Mouse (Mus musculus) forebrain, embryonic 11.5 days (tissue): ENCODE measurements around the gene 4930467E23Rik. TPM values are rescaled to one million over a fixed set of nuclear protein-coding genes. Genes with fewer than 3 reads are reported as not detected.
"Not testable (repeated sequence)": the region's sequence is repeated elsewhere in the genome, so short reads cannot be mapped to it uniquely, and the experiment has no call there.

ENCODE experiments used
- ATAC-seq: fragments of 200-750 bp; cut with Nextera tagmentation; replicated peaks from 2 replicates; pipeline ENCODE4 v1.8.0; 2017; ENCODE audit warnings: moderate TSS enrichment; ENCODE audit not compliant: low FRiP score
- DNase-seq: peaks from one replicate; pipeline ENCODE4 v3.0.0-alpha.2; 2017; ENCODE audit warnings: low spot score
- H3K27ac ChIP-seq: fragments of 300-500 bp; sonication (generic); 2 replicates; pipeline ENCODE4 v1.5.1; 2014; ENCODE audit warnings: low read depth, low read length
- H3K27me3 ChIP-seq: fragments of 300-500 bp; sonication (generic); 2 replicates; pipeline ENCODE4 v1.6.1; 2014; ENCODE audit warnings: mild to moderate bottlenecking, low read length, mixed read lengths; ENCODE audit not compliant: control insufficient read depth, insufficient read depth
- H3K36me3 ChIP-seq: fragments of 300-500 bp; sonication (generic); 2 replicates; pipeline ENCODE4 v1.6.1; 2014; ENCODE audit warnings: mild to moderate bottlenecking, low read length, moderate library complexity, mixed read lengths; ENCODE audit not compliant: control insufficient read depth, insufficient read depth
- H3K4me1 ChIP-seq: fragments of 300-500 bp; sonication (generic); replicated peaks from 2 replicates; pipeline ENCODE4 v1.6.1; 2014; ENCODE audit warnings: low read length, mixed read lengths; ENCODE audit not compliant: control insufficient read depth, insufficient read depth
- H3K4me2 ChIP-seq: fragments of 300-500 bp; sonication (generic); 2 replicates; pipeline ENCODE4 v1.6.1; 2014; ENCODE audit warnings: low read depth, mild to moderate bottlenecking, low read length, moderate library complexity, mixed read lengths; ENCODE audit not compliant: severe bottlenecking
- H3K4me3 ChIP-seq: fragments of 300-500 bp; sonication (generic); 2 replicates; pipeline ENCODE4 v1.5.1; 2014; ENCODE audit warnings: low read depth, low read length
- H3K9ac ChIP-seq: fragments of 300-500 bp; sonication (generic); 2 replicates; pipeline ENCODE4 v1.6.1; 2014; ENCODE audit warnings: low read length
- H3K9me3 ChIP-seq: fragments of 300-500 bp; sonication (generic); 2 replicates; pipeline ENCODE4 v1.6.1; 2016; ENCODE audit warnings: low read length, mixed read lengths; ENCODE audit not compliant: control insufficient read depth
- WGBS: fragments of 180-500 bp; shearing (Covaris S2); extraction: QIAGEN DNeasy Blood & Tissue Kit; methylation state at CpG from one replicate; pipeline ENCODE4 v1.1.7; 2014; 5-methylcytosine and 5-hydroxymethylcytosine counted together
- polyA plus RNA-seq: library from polyadenylated mRNA; unstranded; fragments of >200 nt; fragmentation: Nextera tagmentation; extraction: Ambion mirVana; gene quantifications from 2 replicates; pipeline ENCODE4 v1.2.1, GENCODE M21; 2014

The 4930467E23Rik gene
- polyA plus RNA-seq, 1 experiment from 2014 or later = not detected

GRCm38 (mm10) chr8:19715266-19715665 lies 14.1 kb upstream of the 4930467E23Rik start:
- WGBS = 84% methylated on average over 3 of the region's 3 CpGs
- H3K9me3 ChIP-seq = not testable (repeated sequence)

GRCm38 (mm10) chr8:19717851-19718250 lies 11.5 kb upstream of the 4930467E23Rik start:
- not testable (repeated sequence) for ATAC-seq, H3K9ac ChIP-seq, H3K4me2 ChIP-seq, H3K27me3 ChIP-seq, DNase-seq, H3K4me3 ChIP-seq, H3K27ac ChIP-seq, H3K9me3 ChIP-seq, H3K36me3 ChIP-seq, H3K4me1 ChIP-seq
- 93% methylated on average over 3 of the region's 3 CpGs for WGBS

More at GRCm38 (mm10) chr8:19715266-19715665, 14.1 kb upstream of the 4930467E23Rik start:
- H3K27me3 ChIP-seq, H3K4me2 ChIP-seq, H3K4me3 ChIP-seq, DNase-seq, H3K36me3 ChIP-seq, ATAC-seq, H3K4me1 ChIP-seq, H3K27ac ChIP-seq, H3K9ac ChIP-seq: not testable (repeated sequence)

- not testable (repeated sequence) for H3K4me3 ChIP-seq, ATAC-seq, H3K27ac ChIP-seq, H3K4me2 ChIP-seq, H3K4me1 ChIP-seq, H3K9me3 ChIP-seq, DNase-seq, H3K9ac ChIP-seq, H3K36me3 ChIP-seq, H3K27me3 ChIP-seq
- WGBS = 75% methylated on average over 3 of the region's 3 CpGs
These were observed 9.9 kb upstream of the 4930467E23Rik start for GRCm38 (mm10) chr8:19719513-19719912.

GRCm38 (mm10) chr8:19724871-19725270 lies 4.5 kb upstream of the 4930467E23Rik start:
- 60% methylated on average over 2 of the region's 2 CpGs for WGBS
- H3K4me3 ChIP-seq, H3K9me3 ChIP-seq, H3K4me2 ChIP-seq, H3K27me3 ChIP-seq, H3K4me1 ChIP-seq, DNase-seq, ATAC-seq, H3K36me3 ChIP-seq, H3K9ac ChIP-seq, H3K27ac ChIP-seq: not testable (repeated sequence)

- H3K4me2 ChIP-seq, H3K9me3 ChIP-seq, H3K9ac ChIP-seq, H3K4me1 ChIP-seq, ATAC-seq, H3K4me3 ChIP-seq, H3K36me3 ChIP-seq, DNase-seq, H3K27ac ChIP-seq, H3K27me3 ChIP-seq: not testable (repeated sequence)
These were observed 22.4 kb downstream of the 4930467E23Rik start for GRCm38 (mm10) chr8:19751773-19752172.

GRCm38 (mm10) chr8:19754178-19754577 lies 24.8 kb downstream of the 4930467E23Rik start:
- ATAC-seq, H3K9me3 ChIP-seq, H3K9ac ChIP-seq, H3K27me3 ChIP-seq, H3K4me3 ChIP-seq, DNase-seq, H3K36me3 ChIP-seq, H3K4me2 ChIP-seq, H3K27ac ChIP-seq, H3K4me1 ChIP-seq: not testable (repeated sequence)
- 81% methylated on average over 2 of the region's 3 CpGs for WGBS

GRCm38 (mm10) chr8:19754961-19755360 lies 25.6 kb downstream of the 4930467E23Rik start:
- H3K9ac ChIP-seq, H3K4me3 ChIP-seq, H3K36me3 ChIP-seq, H3K27ac ChIP-seq, H3K9me3 ChIP-seq, DNase-seq, H3K27me3 ChIP-seq, ATAC-seq, H3K4me1 ChIP-seq, H3K4me2 ChIP-seq: not testable (repeated sequence)
- 81% methylated on average over 3 of the region's 3 CpGs for WGBS

GRCm38 (mm10) chr8:19761660-19762059 lies 32.3 kb downstream of the 4930467E23Rik start:
- not testable (repeated sequence) for H3K4me2 ChIP-seq, H3K9me3 ChIP-seq, DNase-seq, H3K4me3 ChIP-seq, H3K27ac ChIP-seq, H3K4me1 ChIP-seq, H3K27me3 ChIP-seq, H3K36me3 ChIP-seq, ATAC-seq, H3K9ac ChIP-seq
- 89% methylated on average over 5 of the region's 5 CpGs for WGBS

- not testable (repeated sequence) for H3K36me3 ChIP-seq, H3K9ac ChIP-seq, H3K4me3 ChIP-seq, DNase-seq, H3K27me3 ChIP-seq, H3K27ac ChIP-seq, H3K9me3 ChIP-seq, H3K4me1 ChIP-seq, H3K4me2 ChIP-seq, ATAC-seq
- WGBS = 72% methylated on average over 4 of the region's 4 CpGs
These were observed 33.6 kb downstream of the 4930467E23Rik start for GRCm38 (mm10) chr8:19762860-19763592.
